Mouse (Mus musculus) midbrain, embryonic 11.5 days (tissue): ENCODE measurements around the gene Dars. TPM values are rescaled to one million over a fixed set of nuclear protein-coding genes. Genes with fewer than 3 reads are reported as not detected.

Experiments
- ATAC-seq: fragments of 200-750 bp; cut with Nextera tagmentation; 2 replicates; pipeline ENCODE4 v1.8.0; 2017; ENCODE audit warnings: moderate TSS enrichment, moderate library complexity; ENCODE audit not compliant: low FRiP score
- DNase-seq: peaks from one replicate; pipeline ENCODE4 v3.0.0; 2015; ENCODE audit warnings: low spot score; ENCODE audit errors: missing footprints
- H3K27ac ChIP-seq: fragments of 300-500 bp; sonication (generic); 2 replicates; pipeline ENCODE4 v1.5.1; 2014; ENCODE audit warnings: low read depth, low read length
- H3K27me3 ChIP-seq: fragments of 300-500 bp; sonication (generic); 2 replicates; pipeline ENCODE4 v1.6.1; 2014; ENCODE audit warnings: mild to moderate bottlenecking, low read length, moderate library complexity, mixed read lengths; ENCODE audit not compliant: control insufficient read depth, insufficient read depth
- H3K36me3 ChIP-seq: fragments of 300-500 bp; sonication (generic); 2 replicates; pipeline ENCODE4 v1.6.1; 2014; ENCODE audit warnings: mild to moderate bottlenecking, low read length, moderate library complexity, mixed read lengths; ENCODE audit not compliant: control insufficient read depth, insufficient read depth
- H3K4me1 ChIP-seq: fragments of 300-500 bp; sonication (generic); 2 replicates; pipeline ENCODE4 v1.6.1; 2014; ENCODE audit warnings: low read length; ENCODE audit not compliant: control insufficient read depth, insufficient read depth
- H3K4me2 ChIP-seq: fragments of 300-500 bp; sonication (generic); 2 replicates; pipeline ENCODE4 v1.6.1; 2014; ENCODE audit warnings: mild to moderate bottlenecking, moderate library complexity
- H3K4me3 ChIP-seq: fragments of 300-500 bp; sonication (generic); 2 replicates; pipeline ENCODE4 v1.5.1; 2014; ENCODE audit warnings: low read depth, low read length
- H3K9ac ChIP-seq: fragments of 300-500 bp; sonication (generic); 2 replicates; pipeline ENCODE4 v1.6.1; 2014; ENCODE audit warnings: low read length
- H3K9me3 ChIP-seq: fragments of 300-500 bp; sonication (generic); 2 replicates; pipeline ENCODE4 v1.6.1; 2016; ENCODE audit warnings: low read length; ENCODE audit not compliant: control insufficient read depth
- WGBS: fragments of 180-500 bp; shearing (Covaris S2); extraction: QIAGEN DNeasy Blood & Tissue Kit; methylation state at CpG from one replicate; pipeline ENCODE4 v1.1.7; 2014; 5-methylcytosine and 5-hydroxymethylcytosine counted together
- polyA plus RNA-seq: library from polyadenylated mRNA; unstranded; fragments of >200 nt; fragmentation: Nextera tagmentation; extraction: Ambion mirVana; gene quantifications from 2 replicates; pipeline ENCODE4 v1.2.1, GENCODE M21; 2014

Gene Dars
- polyA plus RNA-seq, 1 experiment from 2014 or later, result 126 TPM

DNA sequence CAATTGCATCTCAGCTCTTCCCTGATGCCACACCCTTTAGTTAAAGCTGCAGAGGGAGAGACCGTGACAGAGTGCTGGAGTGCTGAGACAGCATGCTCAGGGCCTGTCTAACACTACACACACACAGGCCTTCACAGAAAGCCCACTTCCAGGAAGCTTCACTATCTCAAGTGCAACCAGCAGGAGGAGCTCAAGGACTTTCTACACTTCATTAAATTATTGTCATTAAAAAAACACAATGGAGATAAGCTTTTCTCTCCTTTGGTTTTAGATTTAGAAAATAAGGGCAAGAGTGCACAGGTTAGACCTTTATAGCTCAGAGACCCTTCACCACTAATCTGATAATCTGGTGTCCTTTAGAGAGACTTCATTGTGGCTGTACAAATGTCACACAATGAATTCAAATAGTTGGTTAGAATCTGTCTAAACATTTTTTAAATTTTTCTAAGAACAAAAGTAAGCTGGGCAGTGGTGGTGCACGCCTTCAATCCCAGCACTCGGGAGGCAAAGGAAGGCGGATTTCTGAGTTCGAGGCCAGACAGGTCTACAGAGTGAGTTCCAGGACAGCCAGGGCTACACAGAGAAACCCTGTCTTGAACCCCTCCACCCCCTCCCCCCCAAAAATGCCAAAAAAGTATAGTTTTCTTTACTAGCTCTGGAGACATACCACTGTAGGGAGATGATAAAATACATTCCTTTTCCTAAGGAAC is 48.3 kb downstream of the Dars start:
- Histone ChIP-seq H3K36me3 (peaks cover 2% of the 10 kb centered on the region; the same call in 1 of the 2 replicates), H3K4me2 (no peak overlapping the region), H3K9ac (no peak overlapping the region), H3K9me3 (no peaks in the 10 kb centered on the region), H3K27me3 (no peaks in the 10 kb centered on the region), H3K4me1 (no peaks in the 10 kb centered on the region), H3K27ac (no peak overlapping the region), H3K4me3 (no peak overlapping the region)
- peak; percentile 77 for ATAC-seq
- WGBS, result 38% methylated on average over 5 of the region's 5 CpGs
- DNase-seq, result peak; percentile 94

DNA sequence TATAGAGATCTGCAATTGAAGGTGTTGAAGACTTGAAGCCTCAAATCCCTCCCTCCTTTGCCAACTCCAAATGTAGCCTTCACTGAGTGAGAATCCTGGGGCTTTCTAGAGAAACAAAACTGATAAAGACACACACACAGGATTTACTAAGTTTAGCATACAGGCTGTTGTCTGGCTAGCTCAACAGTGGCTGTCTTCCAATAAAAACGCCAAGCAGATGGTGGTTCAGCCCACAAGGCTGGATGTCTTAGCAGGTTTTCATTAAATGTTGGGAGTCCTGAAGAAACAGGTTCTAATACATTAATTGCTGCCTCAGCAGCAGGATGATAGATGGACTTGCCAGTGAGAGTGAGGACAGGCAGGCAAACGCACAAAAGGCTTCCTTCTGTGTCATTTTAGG is 56.6 kb downstream of the Dars start:
- no peak for DNase-seq
- H3K27ac ChIP-seq, result no peak overlapping the region
- H3K9me3 ChIP-seq, result no peaks in the 10 kb centered on the region
- ATAC-seq, result no peak
- H3K4me1 ChIP-seq, result peaks cover 19% of the 10 kb centered on the region
- H3K4me3 ChIP-seq, result no peak overlapping the region
- peaks cover 8% of the 10 kb centered on the region; the same call in 1 of the 2 replicates for H3K36me3 ChIP-seq
- no peaks in the 10 kb centered on the region for H3K27me3 ChIP-seq
- 76% methylated on average over 2 of the region's 2 CpGs for WGBS
- H3K9ac ChIP-seq, result no peak overlapping the region
- H3K4me2 ChIP-seq, result no peak overlapping the region

DNA sequence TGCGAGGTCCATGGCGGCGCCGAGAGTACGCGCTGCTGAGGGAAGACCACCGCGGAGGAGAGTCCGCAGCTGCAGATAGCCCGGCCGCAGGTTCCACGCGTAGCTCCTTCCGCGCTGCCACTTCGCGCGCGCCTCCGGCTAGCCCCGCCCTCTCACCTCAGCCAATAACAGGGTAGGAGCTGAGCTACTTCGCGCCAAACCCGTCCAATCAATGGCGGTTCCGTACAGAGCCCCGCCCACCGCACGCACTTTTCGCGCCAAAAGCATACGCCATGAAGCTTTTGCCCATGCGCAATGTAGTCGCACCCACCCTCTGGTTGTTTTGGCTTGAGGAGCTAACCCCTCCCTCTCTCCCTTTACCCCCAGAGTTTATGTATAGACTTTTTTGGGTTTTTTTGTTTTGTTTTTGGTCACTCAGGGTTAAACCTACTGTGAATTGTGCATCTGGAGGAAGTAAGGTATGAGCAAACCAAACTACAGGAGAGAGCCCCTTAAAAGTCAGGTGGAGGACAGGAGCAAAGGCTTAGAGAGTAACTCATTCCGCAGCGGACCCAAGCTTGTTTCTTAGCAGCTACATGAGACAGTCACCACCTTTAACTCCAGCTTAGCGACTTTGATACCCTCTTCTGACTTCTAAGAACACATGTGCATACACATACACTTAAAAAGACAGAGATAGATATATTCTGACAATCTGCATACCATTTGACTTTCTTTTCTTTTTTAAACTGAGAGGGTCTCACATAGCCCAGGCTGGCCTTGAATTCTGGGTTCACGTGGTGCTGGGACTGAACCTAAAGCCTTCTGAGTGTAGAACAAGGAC is 57.4 kb downstream of the Dars start, which contains the start of gene Mcm6:
TSS of gene Mcm6 (minus strand) at position 111 of the 823 bp plus-strand sequence.
- peak within 1 kb of the TSS; percentile 79 for H3K9ac ChIP-seq
- ATAC-seq (peak; percentile 99), DNase-seq (peak; percentile 99)
- no peaks in the 10 kb centered on the region for H3K9me3 ChIP-seq
- peak within 1 kb of the TSS; percentile 60 for H3K27ac ChIP-seq
- H3K4me1 ChIP-seq, result peaks cover 19% of the 10 kb centered on the region
- no peaks in the 10 kb centered on the region for H3K27me3 ChIP-seq
- peak within 1 kb of the TSS; percentile 75 for H3K4me3 ChIP-seq
- peaks cover 9% of the 10 kb centered on the region; the same call in 1 of the 2 replicates for H3K36me3 ChIP-seq
- 2% methylated on average over 37 of the region's 38 CpGs for WGBS
- H3K4me2 ChIP-seq, result peak within 1 kb of the TSS; percentile 47

DNA sequence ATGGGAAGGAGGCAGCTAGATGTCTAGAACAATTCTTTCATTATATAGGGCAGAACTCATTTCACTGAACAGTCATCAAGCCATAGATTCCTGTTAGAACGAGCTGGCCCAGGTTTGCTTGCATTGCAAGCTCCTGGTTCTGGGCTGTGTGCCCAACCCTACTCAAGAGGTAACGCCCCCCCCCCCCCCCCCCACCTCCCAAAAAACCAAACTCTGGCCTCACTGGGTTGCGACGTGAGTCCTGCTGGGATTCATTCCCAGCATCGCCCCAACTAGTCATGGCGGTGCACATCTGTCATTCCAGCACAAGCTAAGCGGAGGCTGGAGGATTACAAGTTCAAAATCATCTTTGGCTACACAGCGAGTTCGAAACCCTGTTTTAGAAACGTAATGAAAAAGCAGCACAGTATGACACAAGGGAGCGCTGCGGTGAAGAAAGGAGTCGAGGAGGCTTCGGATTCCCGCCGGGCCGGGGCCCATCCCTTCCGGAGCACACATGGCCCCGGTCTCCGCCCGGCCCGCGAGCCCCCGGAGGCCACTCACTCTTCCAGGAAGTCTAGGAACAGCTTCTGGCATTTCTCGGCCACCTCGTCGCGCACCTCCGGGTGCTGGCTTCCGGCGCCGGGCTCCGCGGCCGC is 58.1 kb downstream of the Dars start:
- H3K27ac ChIP-seq, result peak overlapping the region; percentile 60
- peak overlapping the region; percentile 79 for H3K9ac ChIP-seq
- H3K36me3 ChIP-seq, result peaks cover 11% of the 10 kb centered on the region; the same call in 1 of the 2 replicates
- H3K9me3 ChIP-seq, result no peaks in the 10 kb centered on the region
- ATAC-seq (peak; percentile 84), DNase-seq (peak; percentile 83)
- H3K4me1 ChIP-seq, result peaks cover 19% of the 10 kb centered on the region
- H3K4me3 ChIP-seq, result peak overlapping the region; percentile 75
- no peaks in the 10 kb centered on the region for H3K27me3 ChIP-seq
- H3K4me2 ChIP-seq, result peak overlapping the region; percentile 47
- WGBS, result under 1% methylated on average over 35 of the region's 35 CpGs

DNA sequence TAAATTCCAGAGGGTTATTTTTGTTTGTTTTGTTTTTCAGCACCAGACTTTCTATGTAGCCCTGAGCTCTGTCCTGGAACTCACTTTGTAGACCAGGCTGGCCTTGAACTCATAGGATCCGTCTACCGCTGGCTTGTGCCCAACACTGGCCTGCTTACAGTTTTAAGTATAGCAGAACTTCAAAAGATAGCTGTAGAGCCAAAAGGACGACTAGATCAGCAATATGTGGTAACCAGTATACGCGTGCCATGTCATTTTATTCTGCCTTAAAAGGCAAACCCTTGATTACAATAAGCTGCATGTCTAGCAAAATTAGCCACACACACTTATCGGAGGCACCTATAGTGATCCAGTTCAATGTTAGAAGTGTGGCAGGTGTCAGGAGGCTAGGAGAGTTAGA is 58.9 kb downstream of the Dars start:
- 70% methylated on average over 6 of the region's 6 CpGs for WGBS
- Histone ChIP-seq H3K36me3 (peaks cover 14% of the 10 kb centered on the region; the same call in 1 of the 2 replicates), H3K27me3 (no peaks in the 10 kb centered on the region), H3K27ac (no peak overlapping the region), H3K4me3 (peak overlapping the region; percentile 75), H3K9ac (peak overlapping the region; percentile 79), H3K9me3 (no peaks in the 10 kb centered on the region), H3K4me2 (peak overlapping the region; percentile 47), H3K4me1 (peaks cover 19% of the 10 kb centered on the region)
- no peak for DNase-seq
- no peak for ATAC-seq

DNA sequence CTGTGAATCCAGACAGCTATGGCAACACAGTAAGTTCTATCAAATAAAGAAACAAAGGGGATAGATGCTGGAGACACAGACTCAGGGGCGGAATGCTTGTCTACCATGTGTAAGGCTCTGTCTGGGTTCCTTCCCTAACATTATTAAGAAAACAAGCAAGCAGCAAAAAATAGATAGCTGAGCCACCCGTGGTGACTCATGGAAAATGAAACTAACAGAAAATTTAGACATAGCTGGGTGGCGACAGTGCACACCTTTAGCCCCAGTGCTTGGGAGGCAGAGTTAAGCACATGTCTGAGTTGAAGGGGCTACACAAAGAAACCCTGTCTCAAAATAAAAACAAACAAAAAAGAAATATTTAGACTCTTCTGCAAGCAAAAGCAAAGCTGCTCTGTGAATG is 59.7 kb downstream of the Dars start:
- Histone ChIP-seq H3K4me3 (peak overlapping the region; percentile 75), H3K27ac (no peak overlapping the region), H3K4me1 (peaks cover 19% of the 10 kb centered on the region), H3K36me3 (peaks cover 16% of the 10 kb centered on the region; the same call in 1 of the 2 replicates), H3K9ac (peak overlapping the region; percentile 32; the same call in 1 of the 2 replicates), H3K27me3 (no peaks in the 10 kb centered on the region), H3K4me2 (peak overlapping the region; percentile 47), H3K9me3 (no peaks in the 10 kb centered on the region)
- ATAC-seq (no peak), DNase-seq (no peak)
- WGBS, result 72% methylated on average over 3 of the region's 3 CpGs

DNA sequence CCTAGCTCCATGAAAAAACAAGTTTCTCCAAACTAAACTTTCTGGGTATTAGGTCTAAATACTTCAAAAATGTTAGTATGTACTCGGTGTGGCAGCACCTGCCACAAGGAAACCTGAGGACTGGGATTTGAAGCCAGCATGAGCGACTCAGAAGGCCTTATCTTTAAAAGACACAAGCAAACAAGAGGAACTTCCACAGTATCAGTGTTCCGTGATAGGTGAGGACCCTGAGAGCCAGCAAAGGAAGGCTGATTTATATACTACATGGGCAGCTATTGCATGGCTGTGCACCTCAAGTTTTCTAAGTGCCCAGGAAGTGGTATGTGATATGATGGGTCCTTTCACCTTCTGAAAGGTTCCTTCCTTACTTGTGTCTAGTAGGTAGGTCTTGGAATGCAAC is 64.1 kb downstream of the Dars start:
- peaks cover 30% of the 10 kb centered on the region; the same call in 1 of the 2 replicates for H3K36me3 ChIP-seq
- DNase-seq (no peak), ATAC-seq (no peak)
- H3K9me3 ChIP-seq, result no peaks in the 10 kb centered on the region
- no peak overlapping the region for H3K27ac ChIP-seq
- no peak overlapping the region for H3K4me3 ChIP-seq
- H3K9ac ChIP-seq, result no peak overlapping the region
- H3K4me2 ChIP-seq, result no peak overlapping the region
- peaks cover 11% of the 10 kb centered on the region for H3K4me1 ChIP-seq
- 91% methylated on average over 3 of the region's 3 CpGs for WGBS
- H3K27me3 ChIP-seq, result peaks cover 3% of the 10 kb centered on the region; the same call in 1 of the 2 replicates

DNA sequence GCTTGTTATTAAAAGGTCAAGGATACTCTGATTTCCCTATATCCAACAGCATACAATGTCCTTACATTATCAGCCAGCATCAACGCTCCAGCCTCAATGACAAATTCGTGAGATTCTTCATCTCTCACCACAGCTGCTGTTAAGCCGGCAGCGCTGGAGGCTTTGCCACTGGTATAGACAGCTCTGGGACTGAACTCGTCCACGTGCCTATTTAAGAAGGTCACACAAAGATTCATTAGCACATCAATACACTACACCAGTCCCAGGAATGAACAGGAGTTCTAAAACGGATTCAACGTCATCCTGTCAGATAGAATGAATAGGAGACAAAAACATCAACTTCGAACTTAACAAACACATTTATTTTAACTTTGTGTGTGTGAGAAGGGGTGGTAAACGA is 72.9 kb downstream of the Dars start:
- ATAC-seq (peak; percentile 92), DNase-seq (no peak)
- H3K27ac ChIP-seq, result no peak overlapping the region

More for the DNA sequence above, 72.9 kb downstream of the Dars start:
- no peak overlapping the region for H3K4me2 ChIP-seq
- no peak overlapping the region for H3K9ac ChIP-seq
- H3K4me3 ChIP-seq, result no peak overlapping the region
- peaks cover 28% of the 10 kb centered on the region for H3K36me3 ChIP-seq
- H3K27me3 ChIP-seq, result peaks cover 18% of the 10 kb centered on the region
- peaks cover 5% of the 10 kb centered on the region; the same call in 1 of the 2 replicates for H3K4me1 ChIP-seq
- H3K9me3 ChIP-seq, result no peaks in the 10 kb centered on the region
- WGBS, result 36% methylated on average over 10 of the region's 10 CpGs
